Mouse (Mus musculus) monocyte, adult 5-6 weeks (primary cell): ENCODE data around the gene Wdr86. TPM values are rescaled to one million over a fixed set of nuclear protein-coding genes. Genes with fewer than 3 reads are reported as not detected.

Source experiments
- ATAC-seq: fragments of 153-309, 156-312 bp; replicated peaks from 2 replicates; pipeline ENCODE4 v1.8.0; 2017; ENCODE audit warnings: mild to moderate bottlenecking; ENCODE audit not compliant: low TSS enrichment, insufficient number of reproducible peaks, severe bottlenecking, poor library complexity, low FRiP score
- total RNA-seq: library from RNA; stranded (forward); fragments of 200-1000, 200-491, 200-594 nt; gene quantifications from 3 replicates; pipeline ENCODE4 v1.2.3, GENCODE M21; 2017

The Wdr86 gene
- total RNA-seq, 1 experiment from 2014 or later, result not detected

DNA sequence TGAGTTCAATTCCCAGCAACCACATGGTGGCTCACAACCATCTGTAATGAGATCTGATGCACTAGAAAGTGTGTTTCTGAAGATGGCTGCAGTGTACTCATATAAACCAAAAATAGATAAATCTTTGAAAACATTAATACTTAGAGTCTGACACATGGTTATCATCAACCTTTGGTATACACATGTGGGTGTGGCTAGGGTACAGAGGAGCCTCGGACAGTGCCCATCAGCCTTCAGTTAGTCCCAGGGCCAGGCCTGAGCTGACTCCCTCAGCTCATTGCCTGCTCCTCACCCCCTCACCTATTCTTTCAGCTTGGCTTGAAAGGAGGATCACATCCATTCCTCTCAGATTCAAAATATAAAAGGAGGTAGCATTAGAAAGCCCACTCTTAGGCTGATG, 8.0 kb upstream of the Wdr86 start:
- ATAC-seq, result no peak

DNA sequence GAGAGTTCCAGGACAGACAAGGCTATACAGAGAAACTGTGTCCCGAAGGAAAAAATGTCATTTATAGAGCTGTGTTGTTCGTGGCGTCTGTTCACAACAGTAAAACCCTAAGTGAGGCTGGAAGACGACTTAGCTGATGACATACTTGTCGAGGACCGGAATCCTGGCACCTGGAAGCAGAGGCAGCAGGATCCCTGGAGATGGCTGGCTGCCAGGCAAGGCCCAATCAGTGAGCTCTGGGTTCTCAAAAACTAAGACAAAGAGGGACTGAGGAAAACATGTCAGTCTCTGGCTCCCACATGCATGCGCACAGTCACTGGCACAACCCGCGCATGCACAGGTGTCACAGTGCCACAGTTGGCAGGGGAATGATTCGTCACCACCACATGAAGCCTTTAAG, 7.1 kb upstream of the Wdr86 start:
- ATAC-seq, result no peak

DNA sequence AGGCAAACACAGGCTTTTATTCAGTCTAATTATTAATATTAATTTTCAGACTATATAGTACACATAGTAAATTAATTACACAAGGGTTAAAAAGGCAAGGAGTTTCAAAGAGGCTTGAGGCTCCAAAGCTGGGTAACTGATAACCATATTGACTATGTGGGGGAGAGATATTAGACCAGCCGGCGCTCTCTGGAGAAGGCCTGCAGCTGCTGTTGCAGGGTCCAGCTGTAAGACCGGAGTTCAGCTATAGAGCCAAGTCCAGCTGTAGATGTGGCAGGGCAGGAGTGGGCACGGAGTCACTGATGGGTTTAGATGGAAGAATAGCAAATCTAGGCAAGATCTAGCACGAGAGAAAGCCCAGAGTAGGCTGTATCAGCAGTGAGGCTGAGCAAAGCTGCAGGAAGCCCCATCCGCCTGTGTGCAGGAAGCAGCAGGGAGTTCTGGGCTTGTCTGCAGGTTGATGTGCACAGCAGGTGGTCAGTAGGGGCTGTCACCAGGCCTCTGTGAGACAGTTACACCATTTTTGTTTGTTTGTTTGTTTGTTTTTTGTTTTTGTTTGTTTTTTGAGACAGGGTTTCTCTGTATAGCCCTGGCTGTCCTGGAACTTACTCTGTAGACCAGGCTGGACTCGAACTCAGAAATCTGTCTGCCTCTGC, 3.4 kb upstream of the Wdr86 start:
- no peak for ATAC-seq

DNA sequence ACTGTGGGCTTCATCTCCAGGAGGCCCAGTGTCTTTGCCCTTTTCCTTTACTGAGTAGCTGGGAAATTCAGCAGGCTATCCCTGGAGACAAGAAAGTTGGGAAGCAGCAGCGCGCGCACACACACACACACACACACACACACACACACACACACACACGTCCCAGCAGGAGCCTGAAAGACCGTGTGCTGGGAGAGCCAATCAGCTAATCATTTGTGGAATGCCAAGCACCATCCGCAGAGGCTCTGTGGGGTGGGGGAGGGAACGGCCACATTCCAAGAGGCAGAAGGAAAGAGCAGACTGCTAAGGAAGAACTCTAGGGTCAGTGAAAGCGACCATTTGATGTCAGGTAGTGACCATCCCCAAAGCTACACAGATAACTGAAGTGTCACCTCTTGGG, 2.6 kb upstream of the Wdr86 start:
- ATAC-seq, result no peak

DNA sequence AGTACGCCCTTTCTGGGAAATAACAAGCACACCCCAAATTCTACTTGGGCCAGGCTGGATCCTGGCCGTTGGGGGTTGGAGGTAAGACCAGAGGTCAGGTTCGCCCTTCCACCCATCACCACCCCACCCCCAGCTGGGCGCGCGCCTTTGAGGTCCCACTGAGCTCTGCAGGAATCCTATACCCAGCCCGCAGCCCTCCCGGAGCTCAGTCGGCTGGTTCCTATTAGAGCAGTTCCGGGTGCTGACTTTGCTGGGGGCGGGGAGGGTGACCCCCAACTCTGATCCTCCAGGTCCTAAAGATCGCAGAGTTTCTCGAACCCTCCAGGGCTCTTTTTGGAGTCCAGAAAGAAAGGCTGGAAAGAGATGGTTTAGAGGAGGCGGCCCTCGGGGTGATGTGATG, 459 bp upstream of the Wdr86 start:
- ATAC-seq, result no peak

DNA sequence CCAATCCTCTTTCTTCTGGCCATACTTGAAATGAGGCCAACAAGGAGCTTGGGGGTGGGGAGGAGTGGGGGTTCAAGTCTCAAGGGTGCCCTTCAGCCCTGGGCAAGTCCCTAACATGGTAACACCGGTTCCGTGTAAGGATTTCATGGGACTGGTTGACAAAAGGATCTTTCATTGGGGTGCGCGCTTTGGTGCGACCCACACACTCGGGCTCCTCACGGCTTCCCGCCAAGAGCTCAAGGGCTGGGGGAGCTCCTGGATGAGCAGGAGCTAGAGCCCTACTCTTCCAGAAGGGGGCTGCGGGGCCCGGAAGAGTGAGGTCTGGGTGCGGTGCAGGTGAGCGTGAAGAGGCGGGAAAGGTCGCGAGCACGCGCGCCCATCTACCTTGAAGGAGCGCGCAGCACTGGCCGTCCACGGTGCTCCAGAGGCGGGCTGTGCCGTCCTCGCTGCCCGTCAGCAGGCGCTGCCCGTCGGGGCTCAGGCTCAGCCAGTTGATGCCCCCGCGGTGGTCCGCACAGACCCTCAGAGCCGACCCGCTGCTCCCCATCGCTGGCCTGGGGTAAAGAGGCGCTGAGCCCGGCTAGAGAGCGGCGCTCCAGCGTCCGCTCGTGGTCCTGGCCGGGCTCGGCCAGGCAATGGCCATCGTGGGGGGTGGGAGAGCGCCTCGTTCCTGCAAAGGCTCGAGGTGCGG, 585 bp downstream of the Wdr86 start:
- 0 out of 2 replicates have a peak, but pooled peaks have one; percentile 34 for ATAC-seq

DNA sequence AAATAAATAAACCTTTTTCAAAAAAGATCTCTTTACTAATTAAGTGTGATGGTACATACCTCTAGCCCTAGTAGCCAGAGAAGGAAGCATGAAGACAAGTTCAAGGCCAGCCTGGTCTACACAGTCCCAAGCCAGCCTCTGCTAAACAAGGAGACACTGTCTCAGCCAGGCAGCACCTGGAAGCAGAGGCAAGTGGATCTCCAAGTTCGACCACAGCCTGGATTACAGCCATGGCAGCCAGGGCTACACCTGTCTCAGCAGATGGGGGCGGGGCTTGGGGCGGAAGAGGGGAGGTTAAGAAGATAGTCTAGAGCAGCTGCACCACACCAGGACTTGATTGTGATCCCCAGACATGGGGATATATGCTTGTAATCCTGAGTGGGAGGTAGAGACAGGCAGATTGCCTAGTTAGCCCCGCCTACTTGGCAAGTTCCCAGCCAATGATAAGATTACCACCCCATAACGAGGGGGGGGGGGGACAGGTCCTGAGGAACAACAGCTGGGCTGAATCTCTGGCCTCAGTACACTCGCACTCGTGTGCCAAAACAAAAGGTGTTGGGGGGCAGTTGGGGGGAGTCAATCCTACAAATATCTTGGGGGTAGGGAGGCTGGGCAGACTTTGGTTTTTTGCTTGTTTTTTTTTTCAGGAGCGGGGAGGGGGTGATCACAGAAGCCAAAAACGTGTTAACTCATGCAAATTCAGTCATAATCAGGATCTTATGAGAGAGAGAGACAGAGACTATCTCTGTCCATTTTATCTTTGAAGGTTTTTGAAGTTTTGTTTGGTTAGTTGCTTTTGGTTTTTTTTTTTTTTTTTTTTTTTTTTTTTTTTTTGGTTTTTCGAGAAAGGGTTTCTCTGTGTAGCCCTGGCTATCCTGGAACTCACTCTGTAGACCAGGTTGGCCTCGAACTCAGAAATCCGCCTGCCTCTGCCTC, 3.4 kb downstream of the Wdr86 start:
- ATAC-seq, result no peak

- no peak for ATAC-seq
Observed at GRCm38 (mm10) chr5:24725897-24726296, 4.6 kb downstream of the Wdr86 start.

GRCm38 (mm10) chr5:24724805-24725204, 5.7 kb downstream of the Wdr86 start:
- ATAC-seq, result no peak

- no peak for ATAC-seq
Observed at GRCm38 (mm10) chr5:24724270-24724634, 6.3 kb downstream of the Wdr86 start.

GRCm38 (mm10) chr5:24723527-24724269, 6.8 kb downstream of the Wdr86 start:
- ATAC-seq, result no peak

- no peak for ATAC-seq
Observed at GRCm38 (mm10) chr5:24719852-24720251, 10.7 kb downstream of the Wdr86 start.

- no peak for ATAC-seq
Observed at GRCm38 (mm10) chr5:24718076-24718475, 12.5 kb downstream of the Wdr86 start.

DNA sequence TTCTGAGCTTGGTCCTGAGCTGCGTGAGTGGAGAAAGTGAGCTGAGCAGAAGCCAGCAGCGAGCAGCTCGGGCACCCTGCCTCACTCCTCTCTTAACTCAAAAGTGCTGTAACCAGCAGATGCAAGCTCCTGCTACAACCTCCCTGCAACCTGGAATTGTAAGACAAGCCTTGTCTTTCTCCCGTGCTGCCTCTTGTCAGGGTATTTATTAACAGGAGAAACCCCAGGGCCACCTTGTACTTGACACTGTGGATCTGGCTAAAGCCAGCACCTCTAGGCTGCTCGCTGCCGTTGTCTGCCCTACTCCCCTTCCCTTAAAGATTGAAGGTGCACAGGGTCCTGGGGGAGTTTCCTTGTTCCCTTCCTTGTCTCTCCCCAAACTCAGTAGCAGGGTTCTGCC, 16.5 kb downstream of the Wdr86 start:
- ATAC-seq, result no peak

GRCm38 (mm10) chr5:24713199-24713598, 17.3 kb downstream of the Wdr86 start:
- no peak for ATAC-seq

DNA sequence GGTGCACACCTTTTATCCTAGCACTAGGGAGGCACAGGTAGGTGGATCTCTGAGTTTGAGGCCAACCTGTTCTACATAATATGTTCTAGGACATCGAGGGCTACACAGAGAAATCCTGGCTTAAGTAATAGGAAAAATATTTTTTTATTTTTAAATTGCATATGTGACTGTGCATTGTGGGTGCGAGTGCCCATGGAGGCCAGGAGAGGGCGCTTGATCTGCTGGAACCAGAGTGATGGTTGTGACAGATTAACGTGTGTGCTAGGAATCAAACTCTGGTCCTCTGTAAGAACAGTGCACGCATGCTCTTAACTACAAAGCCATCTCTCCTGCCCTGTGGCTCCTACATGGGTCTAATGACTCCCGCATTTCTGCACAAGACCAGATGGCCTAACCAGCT, 18.9 kb downstream of the Wdr86 start:
- ATAC-seq, result no peak

DNA sequence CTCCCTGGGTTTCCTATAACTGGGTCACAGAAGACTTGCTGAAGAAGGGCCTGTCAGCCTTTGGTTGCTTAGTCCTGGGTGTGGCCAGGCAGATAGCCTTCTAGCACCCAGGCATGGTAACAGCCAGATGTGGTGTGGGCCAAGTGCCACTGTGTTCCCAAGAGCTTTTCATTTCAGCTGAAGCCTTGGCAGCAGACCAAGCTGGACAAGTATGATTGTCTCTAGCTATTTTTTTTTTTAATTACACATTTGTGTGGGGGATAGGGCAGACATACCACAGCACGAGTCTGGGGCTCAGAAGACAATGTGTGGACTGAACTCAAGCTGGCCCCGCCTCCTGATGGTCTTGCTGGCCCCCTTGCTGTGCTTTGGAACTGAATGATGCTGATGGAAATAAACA, 20.6 kb downstream of the Wdr86 start:
- no peak for ATAC-seq

GRCm38 (mm10) chr5:24704615-24705014, 25.9 kb downstream of the Wdr86 start:
- ATAC-seq, result no peak

DNA sequence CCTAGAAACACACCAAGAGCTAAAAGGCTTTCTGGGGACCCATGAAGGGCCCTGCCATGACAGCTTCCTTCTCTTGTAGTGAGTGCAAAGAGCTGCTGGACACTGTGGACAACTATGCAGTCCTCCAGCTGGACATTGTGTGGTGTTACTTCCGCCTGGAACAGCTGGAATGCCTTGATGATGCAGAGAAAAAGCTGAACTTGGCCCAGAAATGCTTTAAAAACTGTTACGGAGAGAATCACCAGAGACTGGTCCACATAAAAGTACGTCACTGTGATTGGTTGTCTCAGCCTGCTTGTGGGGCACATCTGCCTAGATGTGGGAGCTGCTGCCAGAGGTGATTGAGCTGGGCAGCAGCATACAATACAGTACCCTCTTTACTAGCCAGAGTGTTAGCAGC, 29.3 kb downstream of the Wdr86 start:
- ATAC-seq, result no peak
